Mouse (Mus musculus) bone marrow, adult 2 months (tissue): ENCODE results near the gene Egln3.

Source experiments
- CTCF ChIP-seq: fragments of 200-500 bp; IDR thresholded peaks from 2 replicates; pipeline ENCODE4 v1.5.1; 2011; ENCODE audit warnings: low read length, control low read depth; ENCODE audit not compliant: control insufficient read depth, insufficient read depth
- POLR2A ChIP-seq: fragments of 200-500 bp; IDR thresholded peaks from 2 replicates; pipeline ENCODE4 v1.6.1; 2011; ENCODE audit warnings: low read depth, mild to moderate bottlenecking, control low read depth, low read length, borderline replicate concordance; ENCODE audit not compliant: control insufficient read depth

DNA sequence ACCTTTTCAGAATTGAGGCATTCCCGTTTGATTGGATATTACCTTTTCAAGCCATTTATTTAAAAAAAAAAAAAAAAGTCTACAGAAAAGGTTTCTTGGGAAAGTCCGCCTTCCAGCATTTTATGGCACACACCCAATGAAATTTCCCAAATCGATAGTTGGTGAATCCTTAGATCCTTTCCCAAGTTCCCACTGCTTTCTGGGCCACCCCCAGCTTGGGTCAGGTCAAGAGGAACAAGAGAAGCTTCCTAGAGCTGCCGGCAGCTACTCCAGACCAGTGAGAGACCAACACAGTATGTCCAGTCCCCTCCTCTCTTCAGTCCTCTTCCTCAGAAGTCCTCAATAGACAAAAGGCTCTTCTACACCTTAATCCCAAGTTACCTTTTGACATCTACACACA lies 40.5 kb downstream of the Egln3 start:
- TF ChIP-seq CTCF = no peak
- TF ChIP-seq POLR2A = no peak
